Mouse (Mus musculus) forelimb bud, embryonic 11.5 days (tissue): ENCODE data around the gene Tmem184b.
A peak's percentile ranks its signal among the peaks of the same experiment; 100 is the strongest.

ENCODE experiments used
- DNase-seq: peaks from one replicate; pipeline ENCODE4 v3.0.0-alpha.2; 2012; ENCODE audit warnings: low read depth, low spot score

Gene Tmem184b

GRCm38 (mm10) chr15:79399231-79400052, 3.9 kb downstream of the Tmem184b start:
- DNase-seq, result no peak

- DNase-seq, result peak; percentile 24
These were observed 6.6 kb downstream of the Tmem184b start for GRCm38 (mm10) chr15:79396736-79397135.

GRCm38 (mm10) chr15:79395281-79395680, 8.1 kb downstream of the Tmem184b start:
- no peak for DNase-seq

GRCm38 (mm10) chr15:79394842-79395241, 8.5 kb downstream of the Tmem184b start:
- DNase-seq, result no peak

GRCm38 (mm10) chr15:79393101-79393500, 10.3 kb downstream of the Tmem184b start:
- DNase-seq, result no peak

GRCm38 (mm10) chr15:79392527-79392926, 10.8 kb downstream of the Tmem184b start:
- no peak for DNase-seq

GRCm38 (mm10) chr15:79391447-79392093, 11.8 kb downstream of the Tmem184b start:
- DNase-seq, result no peak

GRCm38 (mm10) chr15:79390434-79390833, 12.9 kb downstream of the Tmem184b start:
- no peak for DNase-seq

GRCm38 (mm10) chr15:79388171-79388570, 15.2 kb downstream of the Tmem184b start:
- no peak for DNase-seq

GRCm38 (mm10) chr15:79387611-79388010, 15.8 kb downstream of the Tmem184b start:
- DNase-seq, result no peak

GRCm38 (mm10) chr15:79387081-79387480, 16.3 kb downstream of the Tmem184b start:
- no peak for DNase-seq

GRCm38 (mm10) chr15:79381644-79382043, 21.7 kb downstream of the Tmem184b start:
- no peak for DNase-seq

GRCm38 (mm10) chr15:79380468-79381444, 22.6 kb downstream of the Tmem184b start:
- DNase-seq, result peak; percentile 53

GRCm38 (mm10) chr15:79379658-79380057, 23.7 kb downstream of the Tmem184b start:
- no peak for DNase-seq

- no peak for DNase-seq
These were observed 24.8 kb downstream of the Tmem184b start for GRCm38 (mm10) chr15:79378608-79379007.

- DNase-seq, result no peak
These were observed 25.7 kb downstream of the Tmem184b start for GRCm38 (mm10) chr15:79377681-79378080.

- DNase-seq, result no peak
These were observed 28.6 kb downstream of the Tmem184b start for GRCm38 (mm10) chr15:79374760-79375159.

- no peak for DNase-seq
These were observed 33.0 kb downstream of the Tmem184b start for GRCm38 (mm10) chr15:79370281-79370843.

GRCm38 (mm10) chr15:79369452-79370280, 33.7 kb downstream of the Tmem184b start:
- DNase-seq, result no peak

GRCm38 (mm10) chr15:79368861-79369440, 34.4 kb downstream of the Tmem184b start:
- DNase-seq, result no peak
